Mouse (Mus musculus) CD4-positive, CD25-positive, alpha-beta regulatory T cell (primary cell): Measurements from ENCODE around the gene Adamts6. TPM values are rescaled to one million over a fixed set of nuclear protein-coding genes. Genes with fewer than 3 reads are reported as not detected.

Source experiments
- polyA plus RNA-seq: library from polyadenylated mRNA; unstranded; fragments of 100-300 nt; shearing (Covaris generic); gene quantifications from one replicate; pipeline ENCODE4 v1.2.1, GENCODE M21; 2017

Adamts6 gene
- polyA plus RNA-seq: 27.4 TPM

GRCm38 (mm10) chr13:104287366-104288225, at the start of gene Adamts6:
Adamts6 (plus strand) TSS chr13:104287835.

Other genes with a start within 250 kb of the Adamts6 start
- gene Nln, start 178.2 kb upstream of the Adamts6 start, polyA plus RNA-seq: 9.5 TPM
- 0.10 TPM for gene Sgtb, start 178.1 kb upstream of the Adamts6 start, polyA plus RNA-seq
- 43.6 TPM for gene Trappc13, start 109.4 kb upstream of the Adamts6 start, polyA plus RNA-seq
- 18.1 TPM for gene Trim23, start 109.0 kb upstream of the Adamts6 start, polyA plus RNA-seq
- 2.6 TPM for gene Cenpk, start 59.2 kb upstream of the Adamts6 start, polyA plus RNA-seq
- 8.9 TPM for gene Ppwd1, start 59.0 kb upstream of the Adamts6 start, polyA plus RNA-seq